Comparison of ENCODE assay signal across 8 mouse cellular contexts in the genomic region with DNA sequence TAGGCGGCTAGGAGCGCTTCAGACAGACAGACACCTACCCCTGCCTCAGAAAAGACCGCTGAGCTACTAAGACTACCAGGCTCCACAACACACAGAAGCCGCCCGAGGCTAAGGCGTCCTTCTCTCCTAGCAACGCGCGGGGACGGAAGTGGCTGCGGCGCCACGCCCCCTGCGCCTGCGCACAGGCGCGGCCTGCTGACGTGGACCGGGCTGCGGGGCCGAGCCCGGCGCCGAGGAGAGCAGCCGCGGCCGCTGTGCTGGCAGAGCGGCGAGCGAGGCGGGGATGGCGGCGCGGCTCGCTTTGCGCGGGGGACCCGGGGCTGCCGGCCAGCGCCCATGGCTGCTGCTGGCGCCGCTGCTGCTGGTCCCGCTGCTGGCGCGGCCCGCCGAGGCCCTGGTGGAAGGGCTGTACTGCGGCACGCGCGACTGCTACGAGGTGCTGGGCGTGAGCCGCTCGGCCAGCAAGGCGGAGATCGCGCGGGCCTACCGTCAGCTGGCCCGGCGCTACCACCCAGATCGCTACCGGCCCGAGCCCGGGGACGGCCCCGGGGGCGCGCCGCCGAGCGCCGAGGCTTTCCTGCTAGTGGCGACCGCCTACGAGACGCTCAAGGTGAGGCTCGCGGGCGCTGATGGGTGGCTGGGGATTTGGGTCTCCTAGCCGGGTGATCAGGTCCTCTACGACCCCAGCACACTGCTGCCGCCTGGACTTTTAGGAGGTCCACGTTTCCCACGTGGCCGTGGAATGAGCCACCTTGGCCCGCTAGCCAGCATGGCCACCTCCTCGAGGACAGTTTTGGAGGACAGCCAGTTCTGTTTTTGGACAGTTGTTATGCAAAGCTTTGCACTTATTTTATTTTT. TPM values are rescaled to one million over a fixed set of nuclear protein-coding genes. Genes with fewer than 3 reads are reported as not detected.
A peak's percentile ranks its signal among the peaks of the same experiment; 100 is the strongest.
DNase-seq lines count a peak whose midpoint lies in the region; ATAC-seq lines count a peak whose summit lies in the region.

Gm20503 (plus strand) TSS at position 263 of the 858 bp plus-strand sequence.

- H3K4me3 ChIP-seq in intestine, embryonic 16.5 days (ENCODE audit: low read length): peak within 1 kb of the TSS; percentile 99

- peaks cover 14% of the 10 kb centered on the region for H3K4me1 ChIP-seq in intestine, embryonic 16.5 days (ENCODE audit: control insufficient read depth, insufficient read depth, low read length)

- H3K36me3 ChIP-seq in intestine, embryonic 16.5 days (ENCODE audit: control insufficient read depth, insufficient read depth, low read length): no peaks in the 10 kb centered on the region

- ATAC-seq in intestine, embryonic 16.5 days: peak; percentile 99

- no peaks in the 10 kb centered on the region for H3K9me3 ChIP-seq in intestine, embryonic 16.5 days (ENCODE audit: control insufficient read depth, low read length)

- under 1% methylated on average over 85 of the region's 89 CpGs for WGBS in intestine, embryonic 16.5 days

- peak within 1 kb of the TSS; percentile 87 for H3K27ac ChIP-seq in intestine, embryonic 16.5 days (ENCODE audit: low read length)

- H3K27me3 ChIP-seq in intestine, embryonic 16.5 days (replicated peaks; ENCODE audit: control insufficient read depth, insufficient read depth, low read length): no peaks in the 10 kb centered on the region

- peak within 1 kb of the TSS; percentile 96 for H3K9ac ChIP-seq in intestine, embryonic 16.5 days (ENCODE audit: low read depth, low read length)

- peak; percentile 86 for DNase-seq in adrenal gland, adult 8-10 months
- DNase-seq in embryo, embryonic 11.5 days (ENCODE audit: low read depth, low spot score): peak; percentile 86
- DNase-seq in gastrocnemius, postnatal 36 days: peak; percentile 83 to 89
- peak; percentile 93 to 94 for DNase-seq in left cerebral cortex, postnatal 25 days (ENCODE audit: low spot score in 2 of 2)
- DNase-seq in mesoderm, embryonic 11.5 days (ENCODE audit: low read depth, low spot score): peak; percentile 93
- DNase-seq in right cerebral cortex, postnatal 25 days: peak; percentile 94
- DNase-seq in urinary bladder, postnatal 36 days (ENCODE audit: low spot score in 2 of 2): peak; percentile 82 to 90

- intact Hi-C loops in gastrocnemius, postnatal 36 days (cut with DNase I): loop anchor here (5.0 kb wide), 1 partner anchor 34 kb away; the partner anchor contains the start of gene Gng10
- intact Hi-C loops in left cerebral cortex, postnatal 25 days (cut with DNase I): loop anchor here (5.0 kb wide), 1 partner anchor 34 kb away; the partner anchor contains the start of gene Gng10

- H3K4me2 ChIP-seq in intestine, embryonic 16.5 days (ENCODE audit: low read depth, low read length): peak within 1 kb of the TSS; percentile 87

RNA-seq across cellular contexts. Expression of gene Gm20503, which starts in this region (rescaled TPM):
- 1 to 10 TPM in 3 of 4 experiments, not detected in 1; 2.7 to 8.3 (median 6.3) TPM for total RNA-seq in adrenal gland, adult 8-10 months (2022)
- total RNA-seq in gastrocnemius, postnatal 36 days (2021): 1 to 10 TPM in 1 of 2 experiments, not detected in 1; 2.9 TPM
- 9.3 and 10.8 TPM in 2 replicates for polyA plus RNA-seq in intestine, embryonic 16.5 days (2015; fragmentation: Nextera tagmentation; extraction: Ambion mirVana)
- total RNA-seq in left cerebral cortex, postnatal 25 days (2021): 1 to 10 TPM; 1.5 to 2.4 TPM

Comparison
In these comparisons a context has a peak if more than half of its experiments do, and no peak if none do; other contexts are left out.
1. Peak in every context shown above with its lines: DNase-seq, ATAC-seq, H3K4me3 ChIP-seq and H3K27ac ChIP-seq.